Mouse (Mus musculus) embryonic fibroblast, embryonic 13.5 days (primary cell): ENCODE measurements around the gene Pdzrn4.

Experiments
- CTCF ChIP-seq: IDR thresholded peaks from 2 replicates; pipeline ENCODE4 v1.5.1; 2011; ENCODE audit warnings: mild to moderate bottlenecking, control low read depth, low read length, moderate library complexity, borderline replicate concordance; ENCODE audit not compliant: insufficient read depth
- POLR2A ChIP-seq: IDR thresholded peaks from 2 replicates; pipeline ENCODE4 v1.6.1; 2011; ENCODE audit warnings: low read depth, mild to moderate bottlenecking, control low read depth, low read length, moderate library complexity

GRCm38 (mm10) chr15:92417120-92417519 lies 20.4 kb downstream of the Pdzrn4 start:
- TF ChIP-seq CTCF: no peak
- no peak for TF ChIP-seq POLR2A
